Mouse (Mus musculus): ENCODE measurements around the gene Olfr59.

Gene Olfr59

GRCm38 (mm10) chr11:74283436-74283835, at the start of gene Olfr59:
Olfr59 (plus strand) TSS chr11:74283736.
- no peak for DNase-seq

DNA sequence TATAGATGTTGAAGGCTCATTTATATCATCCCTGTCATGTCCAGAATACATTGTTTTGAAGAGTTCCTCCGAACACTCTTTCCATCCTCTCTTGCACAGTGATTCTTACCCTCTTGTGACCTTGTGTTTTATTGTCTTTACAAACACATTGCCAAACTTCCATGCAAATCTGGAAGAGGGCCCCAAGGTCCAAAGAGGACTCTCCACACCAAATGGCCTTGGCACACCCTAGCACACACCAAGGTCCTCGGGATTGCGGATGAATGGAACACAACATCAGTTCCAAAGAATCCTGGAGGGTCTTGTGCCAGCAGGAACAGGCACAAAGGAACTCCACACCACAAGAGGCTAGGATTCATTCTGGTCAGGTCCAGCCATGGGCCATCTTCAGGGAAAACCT, 42.3 kb upstream of the Olfr59 start:
- no peak for DNase-seq

GRCm38 (mm10) chr11:74259508-74259907, 24.0 kb upstream of the Olfr59 start, which contains the start of gene Olfr406:
Olfr406 (plus strand) TSS chr11:74259808.
- no peak for DNase-seq

DNA sequence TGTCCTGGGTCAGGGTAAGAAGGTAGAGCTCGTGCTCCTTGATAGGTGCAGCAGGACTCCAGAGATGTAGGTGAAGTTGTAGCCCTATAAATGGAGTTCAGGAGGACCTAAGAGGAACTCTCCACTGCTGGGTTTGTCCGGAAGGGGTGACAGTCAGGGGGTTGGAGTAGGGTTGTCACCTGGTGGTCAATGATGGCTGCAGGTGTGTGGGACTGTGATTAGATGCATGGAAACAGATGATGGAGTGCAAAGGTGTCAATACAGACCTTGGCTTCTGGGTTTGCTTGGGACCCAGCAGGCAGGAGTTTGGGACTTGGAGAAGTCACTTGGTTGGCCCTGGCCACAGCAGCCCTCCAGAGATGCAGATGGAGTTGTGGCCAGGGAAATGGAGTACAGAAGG, 3.7 kb downstream of the Olfr59 start:
- DNase-seq = no peak

- DNase-seq = no peak
Observed at GRCm38 (mm10) chr11:74326044-74326443, 42.5 kb downstream of the Olfr59 start.

- DNase-seq = no peak
Observed at GRCm38 (mm10) chr11:74328781-74329180, 45.2 kb downstream of the Olfr59 start.

DNA sequence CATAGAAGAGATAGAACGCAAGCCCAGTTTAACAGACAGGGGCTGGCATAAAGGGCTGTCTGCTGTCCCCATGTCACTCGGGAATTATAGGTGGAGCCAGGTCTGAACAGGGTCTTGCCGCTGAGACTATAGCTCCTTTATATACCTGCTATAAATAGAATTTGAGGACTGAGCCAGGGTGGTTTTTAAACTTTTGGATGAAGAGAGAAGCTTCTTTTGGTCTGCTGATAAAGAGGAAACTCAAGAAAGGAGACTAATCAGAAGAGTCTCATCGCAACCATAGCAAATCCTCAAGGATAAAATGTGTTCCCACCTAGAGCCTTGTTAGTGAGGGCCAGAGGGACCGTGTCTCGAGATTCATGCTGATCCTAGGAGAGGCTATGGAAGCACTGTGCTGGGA, 54.4 kb downstream of the Olfr59 start, which contains the start of gene Olfr410:
Olfr410 (minus strand) TSS at position 101 of the 400 bp plus-strand sequence.
- DNase-seq = no peak

All from cerebellum, postnatal 25 days (tissue).